Mouse (Mus musculus) urinary bladder, postnatal 4 days (tissue): ENCODE data around the gene Olfr39.
"Not testable (repeated sequence)": the region's sequence is repeated elsewhere in the genome, so short reads cannot be mapped to it uniquely, and the experiment has no call there.

Experiments
- DNase-seq, 2 experiments: peaks; one replicate each; pipeline ENCODE4 v3.0.0; 2021 to 2022; ENCODE audit warnings: low spot score in 2 of 2

Gene Olfr39

DNA sequence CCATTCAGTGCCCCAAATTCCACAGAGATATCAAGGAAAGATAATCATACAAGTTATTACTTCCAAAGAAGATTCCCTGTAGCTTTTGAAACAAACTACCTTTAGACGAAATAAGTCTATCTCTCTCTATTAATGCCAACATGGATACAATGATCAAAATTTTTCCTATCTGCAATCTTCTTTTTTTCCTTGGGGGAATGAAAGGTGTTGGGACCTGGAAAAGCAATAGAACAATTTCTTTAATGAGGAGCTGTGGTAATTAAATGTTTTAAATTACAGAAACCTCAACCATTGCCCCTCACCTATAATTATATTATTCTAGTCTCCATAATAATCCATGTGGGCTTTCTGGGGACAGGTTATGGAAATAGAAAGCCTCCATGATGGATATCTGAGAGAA lies at the start of gene Olfr39:
Gene Olfr39 (plus strand): TSS at position 301 of the 400 bp plus-strand sequence.
- no peak for DNase-seq

GRCm38 (mm10) chr9:20236819-20237218 lies 45.3 kb upstream of the Olfr39 start, which contains the start of gene Olfr872:
Olfr872 (plus strand) TSS chr9:20237119.
- no peak for DNase-seq

DNA sequence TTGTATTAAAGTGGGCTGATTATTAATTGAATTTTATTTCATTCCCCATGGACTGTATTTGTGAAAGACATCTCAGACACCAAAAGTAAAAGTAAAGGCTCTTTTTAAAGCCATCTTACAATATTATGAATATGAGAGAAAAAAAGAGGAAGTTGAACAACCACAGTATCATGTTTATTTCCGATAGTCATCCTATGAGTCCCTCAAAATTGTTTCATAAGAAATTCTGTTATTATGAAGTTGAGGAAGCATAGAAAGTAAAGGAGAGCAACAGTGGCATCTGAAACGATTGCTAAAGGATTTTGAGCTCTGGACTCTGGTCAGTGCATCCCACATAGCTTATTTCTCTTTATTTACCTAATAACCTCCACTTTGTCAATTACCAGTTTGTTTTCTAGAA lies 44.8 kb upstream of the Olfr39 start:
- DNase-seq, result no peak

DNA sequence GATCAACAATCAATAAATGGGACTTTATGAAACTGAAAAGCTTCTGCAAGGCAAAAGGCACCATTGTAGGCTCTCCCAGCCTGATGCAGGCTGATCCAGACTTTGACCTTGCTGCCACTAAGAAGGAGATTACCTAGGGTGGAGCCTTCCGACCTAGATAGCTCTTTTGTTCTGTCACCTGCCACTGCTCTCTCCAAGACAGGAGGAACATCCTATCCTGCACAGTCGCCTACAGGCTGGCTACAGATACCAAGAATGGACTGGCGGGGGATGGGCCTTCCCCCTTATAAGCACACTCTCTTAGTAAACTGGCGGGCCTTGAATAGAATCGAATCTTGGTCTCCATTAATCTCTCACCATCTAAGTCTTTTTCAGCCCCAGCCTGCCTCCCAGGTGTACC lies 13.4 kb downstream of the Olfr39 start:
- DNase-seq, result not testable (repeated sequence)

DNA sequence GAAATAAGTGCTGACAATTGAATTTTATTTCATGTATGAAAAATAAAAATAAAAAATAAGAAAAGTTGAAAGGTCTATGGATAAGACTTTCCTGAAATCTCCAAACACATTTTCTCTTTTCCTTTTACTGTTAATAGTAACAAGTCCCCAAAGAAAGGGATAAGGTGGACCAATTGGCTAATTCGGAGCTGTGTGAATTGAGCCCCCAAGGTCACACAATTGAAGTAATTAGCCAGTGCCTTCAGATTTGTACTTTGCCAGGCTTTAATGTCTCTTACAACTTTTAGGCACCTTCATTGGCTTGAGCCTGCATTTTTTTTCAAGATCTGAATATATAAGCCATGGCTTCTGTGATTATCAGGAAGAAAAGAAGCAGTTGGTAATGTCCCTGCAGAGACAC lies 16.1 kb downstream of the Olfr39 start, which contains the start of gene Olfr873:
Gene Olfr873 (plus strand): TSS at position 301 of the 400 bp plus-strand sequence.
- no peak for DNase-seq

GRCm38 (mm10) chr9:20335994-20336393 lies 53.8 kb downstream of the Olfr39 start, which contains the start of gene Olfr18:
Olfr18 (minus strand) TSS chr9:20336094.
- DNase-seq, result no peak
